Mouse (Mus musculus) ovary, postnatal 14 days (tissue): ENCODE data around the gene Ankrd13b.
"Not testable (repeated sequence)": the region's sequence is repeated elsewhere in the genome, so short reads cannot be mapped to it uniquely, and the experiment has no call there.

Experiments
- DNase-seq: peaks from one replicate; pipeline ENCODE4 v3.0.0; 2022; ENCODE audit warnings: low spot score

Ankrd13b gene

DNA sequence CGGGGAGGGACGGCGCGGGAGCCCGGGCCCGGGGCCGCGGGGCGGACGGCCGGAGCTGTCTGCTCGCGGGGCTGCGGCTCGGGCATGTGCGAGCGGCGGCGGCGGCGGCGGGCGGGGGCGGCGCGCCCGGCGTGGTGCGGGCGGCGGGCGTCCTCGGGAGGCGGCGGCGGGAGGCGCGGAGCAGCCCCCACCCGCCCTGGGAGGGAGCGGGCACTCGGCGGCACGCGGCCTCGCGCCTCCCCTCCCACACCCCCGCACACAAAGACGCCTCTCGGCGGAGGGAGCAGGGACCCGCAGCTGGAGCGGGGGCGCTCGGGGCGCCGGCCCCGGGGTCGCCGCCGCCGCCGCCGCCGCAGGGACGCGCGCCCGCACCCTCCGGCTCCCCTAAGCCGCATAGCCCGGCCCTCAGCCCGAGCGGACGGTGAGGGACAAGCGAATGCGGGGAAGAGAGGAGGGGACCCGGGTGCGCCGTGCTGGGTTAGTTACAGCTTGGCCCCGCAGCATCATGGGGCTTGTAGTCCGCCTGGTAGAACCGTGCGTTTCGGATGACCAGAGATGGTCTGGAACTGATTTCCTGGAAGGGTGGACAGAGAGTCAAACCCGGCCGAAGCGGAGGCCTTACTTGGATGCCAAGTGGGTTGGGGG is at the start of gene Ankrd13b:
Gene Ankrd13b (minus strand): TSS at position 88 of the 645 bp plus-strand sequence.
- no peak for DNase-seq

DNA sequence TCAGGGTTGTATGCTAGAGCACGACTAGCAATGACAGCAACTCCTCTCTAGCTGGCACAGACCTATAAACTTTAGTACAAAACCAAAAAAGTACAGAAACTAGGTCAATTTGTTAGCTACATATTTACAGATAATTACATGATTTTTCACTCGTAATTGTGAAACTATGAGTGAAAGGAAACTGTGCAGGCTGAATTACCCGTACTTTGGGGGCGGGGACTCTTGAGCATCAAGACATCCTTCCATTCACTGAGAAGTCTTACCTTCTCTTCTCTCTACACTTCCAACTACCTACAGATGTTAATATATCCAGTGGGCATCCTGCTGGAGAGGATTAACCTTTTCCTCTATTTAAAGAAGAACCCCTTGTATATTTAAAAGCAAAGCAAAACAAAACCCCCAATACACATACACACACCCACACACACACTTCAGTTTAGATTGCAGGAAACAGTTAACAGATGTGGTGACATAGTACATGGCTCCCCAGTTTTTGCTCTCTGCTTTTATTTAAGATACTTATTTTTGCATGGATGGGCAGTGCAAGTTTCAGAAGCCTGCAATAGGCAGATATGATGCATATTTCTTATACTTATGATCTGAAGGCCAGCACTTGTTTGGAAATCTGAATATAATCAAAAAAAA is 42.8 kb upstream of the Ankrd13b start:
- DNase-seq = no peak

DNA sequence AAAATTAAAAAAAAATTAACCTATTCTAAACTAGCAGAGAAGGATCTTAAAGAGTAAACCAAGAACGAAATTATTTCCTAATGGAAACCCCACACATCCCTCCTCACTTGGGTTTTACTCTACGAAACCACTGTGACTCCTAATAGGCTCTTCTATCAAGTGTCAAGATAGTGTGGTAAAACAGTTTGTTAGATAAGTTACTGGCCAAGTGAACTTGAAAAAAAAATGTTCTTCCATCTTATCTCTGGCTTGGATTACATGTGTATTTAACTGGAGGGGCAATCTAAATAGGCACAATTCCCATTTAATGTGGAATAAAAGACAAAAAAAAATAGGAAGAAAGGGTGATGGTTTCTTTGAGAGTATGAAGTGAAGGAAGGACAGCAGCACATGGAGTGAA is 41.4 kb upstream of the Ankrd13b start:
- no peak for DNase-seq

DNA sequence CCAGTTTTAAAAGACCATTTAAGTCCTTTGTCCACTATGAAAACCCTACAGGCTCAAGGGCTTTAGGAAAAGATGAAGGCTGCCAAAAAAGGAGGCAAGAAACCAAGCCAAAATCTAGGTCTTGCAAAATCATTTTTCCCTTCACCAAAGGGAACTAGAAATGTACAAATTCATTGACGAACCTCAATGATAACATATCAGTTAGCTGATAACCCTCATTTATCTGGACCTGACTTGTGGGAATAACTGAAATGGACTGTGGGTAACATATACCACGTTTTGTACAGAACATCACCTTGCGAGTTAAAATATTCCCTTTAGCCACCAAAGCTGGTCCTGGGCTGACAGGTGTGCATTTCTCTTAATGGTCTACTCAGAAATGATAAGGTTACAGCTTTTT is 40.2 kb upstream of the Ankrd13b start:
- no peak for DNase-seq

DNA sequence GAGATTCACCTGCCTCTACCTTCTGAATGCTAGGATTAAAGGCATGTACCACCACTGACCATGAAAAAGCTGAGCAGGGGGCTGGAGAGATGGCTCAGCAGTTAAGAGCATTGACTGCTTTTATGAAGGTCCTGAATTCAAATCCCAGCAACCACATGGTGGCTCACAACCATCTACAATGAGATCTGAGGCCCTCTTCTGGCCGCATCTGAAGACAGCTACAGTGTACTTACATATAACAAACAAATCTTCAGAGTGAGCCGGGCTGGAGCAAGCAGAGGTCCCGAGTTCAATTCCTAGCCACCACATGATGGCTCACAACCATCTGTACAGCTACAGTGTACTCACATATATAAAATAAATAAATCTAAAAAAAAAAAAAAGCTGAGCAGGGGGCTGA is 38.9 kb upstream of the Ankrd13b start:
- DNase-seq = not testable (repeated sequence)

DNA sequence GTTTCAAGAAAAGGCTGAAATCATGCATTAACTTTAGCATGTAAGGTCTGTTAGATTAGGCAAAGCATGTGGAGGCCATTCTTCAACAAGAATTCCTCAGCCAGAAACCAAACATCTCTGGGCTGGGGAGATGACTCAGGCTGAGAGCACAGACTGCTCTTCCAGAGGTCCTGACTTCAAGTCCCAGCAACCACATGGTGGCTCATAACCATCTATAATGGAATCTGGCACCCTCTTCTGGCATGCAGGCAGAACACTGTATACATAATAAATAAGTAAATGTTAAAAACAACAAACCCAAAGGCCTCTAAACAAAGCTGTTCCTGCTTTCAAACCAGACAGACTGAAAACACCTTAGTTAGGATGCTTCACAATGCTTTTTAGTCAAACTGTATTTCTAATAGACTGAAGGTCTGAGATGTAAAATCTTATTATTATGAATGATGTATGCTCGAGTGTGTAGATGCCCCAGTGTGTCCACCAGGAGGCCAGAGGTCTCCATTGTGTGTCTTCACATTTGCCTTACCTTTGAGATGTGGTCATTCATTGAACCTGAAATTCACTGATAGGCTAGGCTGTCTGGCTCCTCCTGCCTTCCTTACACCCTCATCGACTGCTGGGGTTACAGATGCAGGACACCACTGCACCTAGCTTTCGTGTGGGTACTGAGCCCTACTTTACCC is 36.5 kb upstream of the Ankrd13b start:
- DNase-seq = no peak

DNA sequence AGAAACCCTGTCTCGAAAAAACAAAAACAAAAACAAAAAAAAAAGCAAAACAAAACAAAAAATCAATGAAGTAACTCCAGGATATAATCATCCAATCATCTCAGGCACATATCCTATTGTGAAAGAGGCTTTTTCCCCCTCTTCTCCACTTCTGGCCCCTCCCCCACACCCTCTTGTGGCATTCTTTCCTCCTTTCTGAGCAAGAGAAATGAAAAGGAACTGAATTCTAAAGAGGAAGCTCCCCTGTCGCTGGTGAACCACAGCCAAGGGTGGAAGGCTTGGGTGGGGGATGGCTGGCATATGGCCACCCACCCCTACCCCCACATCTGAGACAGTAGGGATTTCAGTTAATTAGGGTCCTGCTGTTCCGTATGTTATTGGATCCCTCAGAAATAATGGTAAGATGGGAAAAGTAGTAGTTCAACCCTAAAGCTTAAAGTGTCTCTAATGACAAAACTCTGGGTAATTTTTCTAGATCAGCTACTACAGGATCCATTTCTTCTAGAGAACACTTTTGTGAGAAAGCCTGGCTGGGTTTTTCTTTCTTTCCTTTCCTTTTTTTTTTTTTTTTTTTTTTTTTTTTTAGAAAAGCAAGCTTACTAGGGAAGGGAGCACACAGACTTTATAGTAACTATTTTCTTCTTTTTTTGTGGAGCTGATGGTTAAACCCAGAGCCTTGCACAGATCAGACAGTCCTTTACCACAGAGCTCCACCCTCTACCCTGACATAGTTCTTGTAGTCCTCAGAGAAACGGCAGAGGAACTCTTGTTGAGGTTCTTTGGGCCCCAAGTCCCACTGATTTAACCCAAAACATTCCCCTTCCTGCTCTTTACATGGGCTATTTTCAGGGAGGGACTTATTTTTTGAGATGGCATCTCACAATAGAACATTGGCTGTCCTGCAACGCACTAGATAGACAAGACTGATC is 31.4 kb upstream of the Ankrd13b start:
- DNase-seq = no peak

DNA sequence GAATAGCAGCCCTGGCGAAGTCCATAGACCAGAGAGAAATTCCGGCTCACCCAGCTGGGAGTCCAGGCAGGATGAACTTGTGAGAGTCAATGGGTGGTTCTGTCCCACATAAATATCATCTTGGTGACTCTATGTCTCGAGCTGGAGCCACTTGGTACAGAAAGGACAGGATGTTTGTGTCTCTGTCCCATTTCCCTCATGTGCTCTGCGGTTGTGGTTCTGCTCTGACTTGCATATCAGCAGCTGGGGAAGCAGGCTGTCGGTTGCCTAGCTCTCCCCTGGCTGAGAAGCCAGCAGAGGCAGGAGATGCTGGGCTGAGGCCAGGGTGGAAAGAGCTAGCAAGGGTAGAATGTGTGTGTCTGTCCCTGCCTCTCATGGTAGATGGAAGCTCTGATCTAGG is 29.6 kb upstream of the Ankrd13b start, which contains the start of gene Gm10392:
Gene Gm10392 (minus strand): TSS at position 156 of the 400 bp plus-strand sequence.
- DNase-seq = no peak

DNA sequence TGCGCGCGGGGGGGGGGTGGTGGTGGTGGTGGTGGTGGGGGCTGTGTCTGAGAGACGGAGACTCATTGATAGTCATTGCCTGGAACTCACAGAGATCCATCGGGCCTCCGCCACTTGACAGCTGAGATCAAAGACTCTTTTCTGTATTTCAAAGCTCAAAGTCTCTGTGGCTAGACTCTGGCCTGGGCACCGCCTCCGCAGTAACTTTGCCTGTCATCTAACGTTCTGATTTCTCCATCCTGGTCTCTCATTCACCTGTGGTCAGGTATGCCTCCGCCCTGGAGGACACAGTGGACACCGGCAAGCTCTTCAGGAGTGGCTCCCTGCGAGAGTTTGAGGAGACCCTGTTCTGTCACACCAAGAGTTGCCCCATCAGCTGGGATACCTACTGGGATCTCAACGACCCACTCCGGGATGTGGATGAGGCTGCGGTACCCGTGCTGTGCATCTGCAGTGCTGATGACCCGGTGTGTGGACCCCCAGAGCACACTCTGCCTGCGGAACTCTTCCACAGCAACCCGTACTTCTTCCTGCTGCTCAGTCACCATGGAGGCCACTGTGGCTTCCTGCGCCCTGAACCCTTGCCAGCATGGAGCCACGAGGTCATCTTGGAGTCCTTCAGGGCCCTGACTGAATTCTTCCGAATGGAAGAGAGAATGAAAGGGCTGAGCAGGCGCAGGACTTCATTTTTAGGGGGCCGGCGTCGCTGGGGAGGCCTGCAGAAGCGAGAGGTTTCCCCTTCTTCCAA is 28.7 kb upstream of the Ankrd13b start:
- DNase-seq = no peak

DNA sequence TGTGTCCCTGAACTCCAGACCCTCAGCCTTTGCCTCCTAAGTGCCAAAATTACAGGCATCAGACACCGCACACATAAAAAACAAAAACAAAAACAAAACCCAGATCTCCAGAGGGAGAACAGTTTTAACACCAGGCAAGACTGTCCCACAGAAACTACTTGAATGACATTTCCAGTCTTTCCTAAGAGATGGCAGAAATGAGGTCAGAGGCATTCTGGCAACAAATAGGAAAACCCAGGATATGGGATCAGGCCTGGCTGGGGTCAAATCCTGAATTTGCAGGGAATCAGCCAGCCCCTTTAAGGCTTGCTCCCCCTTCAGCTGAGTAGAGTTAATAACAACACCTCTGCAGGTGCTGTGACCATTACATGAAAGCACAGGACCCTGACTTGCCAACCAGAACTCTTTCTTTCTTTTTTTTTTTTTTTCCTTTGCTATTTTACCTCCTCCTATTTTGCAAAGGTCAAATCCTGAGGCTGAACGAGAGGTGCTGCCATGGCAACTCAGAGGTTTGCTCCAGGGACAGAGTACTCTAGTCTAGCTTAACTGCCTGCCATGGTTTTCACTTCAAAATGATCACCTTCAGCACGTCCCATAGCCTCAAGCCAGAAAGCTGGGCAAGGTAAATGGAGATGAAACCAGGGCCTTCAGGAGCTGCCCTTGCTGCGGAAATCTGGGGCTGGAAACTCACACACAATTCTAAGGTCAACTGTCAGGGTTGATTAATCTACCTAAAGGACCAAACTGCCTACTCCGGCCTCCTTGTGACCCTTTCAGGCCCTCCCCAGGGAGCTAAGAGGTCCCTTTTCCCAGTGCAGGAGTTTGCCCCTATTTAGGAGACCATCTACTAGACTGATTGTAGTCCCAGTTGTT is 27.3 kb upstream of the Ankrd13b start:
- DNase-seq = no peak

DNA sequence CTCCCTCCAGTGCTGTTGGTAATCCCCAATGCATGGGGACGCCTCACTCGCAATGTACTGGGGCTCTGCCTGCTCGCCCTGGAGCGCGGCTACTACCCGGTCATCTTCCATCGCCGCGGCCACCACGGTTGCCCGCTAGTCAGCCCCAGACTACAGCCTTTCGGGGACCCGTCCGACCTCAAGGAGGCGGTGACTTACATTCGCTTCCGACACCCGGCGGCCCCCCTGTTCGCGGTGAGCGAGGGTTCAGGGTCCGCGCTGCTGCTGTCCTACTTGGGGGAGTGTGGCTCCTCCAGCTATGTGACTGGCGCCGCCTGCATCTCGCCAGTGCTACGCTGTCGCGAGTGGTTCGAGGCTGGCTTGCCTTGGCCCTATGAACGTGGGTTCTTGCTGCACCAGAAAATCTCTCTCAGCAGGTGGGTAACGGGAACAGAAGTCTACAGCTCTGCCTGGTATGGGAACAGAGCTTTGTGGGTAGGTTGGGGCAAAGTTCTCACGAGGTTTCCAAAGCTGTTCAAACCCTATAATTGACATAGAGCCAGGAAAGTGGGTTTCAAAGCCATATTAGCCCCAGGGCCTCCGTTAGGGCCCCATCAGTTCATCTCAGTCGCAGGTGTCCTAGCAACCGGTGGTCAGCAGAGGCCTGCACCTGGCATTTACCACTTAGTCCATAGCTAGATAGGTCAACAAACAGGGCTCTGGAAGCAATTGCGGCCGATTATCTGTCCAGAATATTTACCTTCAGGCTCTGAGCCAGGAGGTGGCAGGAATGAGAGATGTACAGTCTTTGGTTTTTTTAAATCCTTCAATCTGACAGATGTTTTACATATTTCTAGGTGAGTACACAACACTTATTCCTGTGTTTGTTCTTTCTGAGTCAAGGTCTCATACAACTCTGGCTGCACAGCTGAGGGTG is 26.4 kb upstream of the Ankrd13b start, which contains the start of gene Trp53i13:
Gene Trp53i13 (minus strand): TSS at position 344 of the 916 bp plus-strand sequence.
- DNase-seq = no peak

DNA sequence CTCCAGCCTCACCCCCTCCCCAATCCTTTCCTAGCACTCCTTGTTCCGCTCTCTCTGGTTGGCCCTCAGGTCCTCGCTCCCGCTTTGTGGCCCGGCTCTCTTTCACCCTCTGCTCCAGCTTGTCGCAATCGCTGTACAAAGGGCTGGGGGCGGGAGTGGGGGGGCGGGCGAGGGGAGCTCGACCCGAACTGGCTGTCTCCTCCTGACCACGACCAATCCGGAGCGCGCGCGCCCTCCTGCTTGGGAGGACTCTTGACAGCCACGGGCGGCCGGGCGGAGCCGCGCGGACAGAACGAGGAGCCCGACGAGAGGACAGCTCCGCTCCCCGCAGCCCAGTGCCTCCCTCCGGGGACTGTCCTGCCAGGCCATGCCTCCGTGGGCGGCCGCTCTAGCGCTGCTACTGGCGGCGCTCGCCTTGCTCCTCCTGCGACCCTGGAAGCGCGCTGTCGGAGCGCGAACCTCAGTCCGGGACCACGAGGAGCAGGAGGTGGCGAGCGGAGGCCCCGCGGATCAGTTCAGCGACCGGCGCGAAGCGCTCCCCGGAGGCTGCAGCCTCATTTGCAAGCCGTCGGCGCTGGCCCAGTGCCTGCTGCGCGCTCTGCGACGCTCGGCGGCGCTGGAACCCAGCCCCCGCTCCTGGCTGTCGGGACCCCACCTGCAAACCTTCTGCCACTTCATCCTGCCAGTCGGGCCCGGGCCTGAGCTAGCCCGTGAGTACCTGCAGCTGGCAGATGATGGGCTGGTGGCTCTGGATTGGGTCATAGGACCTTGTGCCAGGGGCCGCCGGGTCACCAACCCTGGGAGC is 25.6 kb upstream of the Ankrd13b start, which contains the start of gene Abhd15:
Gene Abhd15 (plus strand): TSS at position 290 of the 805 bp plus-strand sequence.
- no peak for DNase-seq

DNA sequence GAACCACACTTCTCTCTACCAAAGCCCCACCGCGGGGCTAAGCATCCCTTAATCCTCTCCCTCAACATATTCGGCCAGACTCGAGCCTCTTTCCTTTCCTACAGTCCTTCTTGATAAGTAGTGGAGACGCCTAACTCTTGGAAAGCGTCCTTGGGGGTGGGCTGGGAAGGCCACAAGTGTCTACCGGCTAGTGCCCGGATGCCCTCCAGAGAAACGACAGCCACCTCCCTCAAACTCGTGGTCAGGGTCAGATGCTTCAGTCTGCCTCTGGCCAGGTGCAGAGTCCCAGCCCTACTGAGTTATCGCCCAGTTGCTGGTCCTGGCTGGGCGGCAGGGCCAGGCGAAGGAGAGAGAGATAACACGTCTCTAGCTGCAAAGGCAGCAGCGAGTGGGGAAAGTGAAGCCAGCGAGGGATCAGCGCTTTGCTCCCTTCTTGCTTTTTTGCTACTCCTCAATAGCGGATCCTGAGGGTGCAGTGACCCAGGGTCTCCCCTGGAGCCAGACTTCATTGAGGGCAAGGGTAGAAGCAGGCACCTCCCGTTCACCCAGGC is 24.9 kb upstream of the Ankrd13b start:
- no peak for DNase-seq

DNA sequence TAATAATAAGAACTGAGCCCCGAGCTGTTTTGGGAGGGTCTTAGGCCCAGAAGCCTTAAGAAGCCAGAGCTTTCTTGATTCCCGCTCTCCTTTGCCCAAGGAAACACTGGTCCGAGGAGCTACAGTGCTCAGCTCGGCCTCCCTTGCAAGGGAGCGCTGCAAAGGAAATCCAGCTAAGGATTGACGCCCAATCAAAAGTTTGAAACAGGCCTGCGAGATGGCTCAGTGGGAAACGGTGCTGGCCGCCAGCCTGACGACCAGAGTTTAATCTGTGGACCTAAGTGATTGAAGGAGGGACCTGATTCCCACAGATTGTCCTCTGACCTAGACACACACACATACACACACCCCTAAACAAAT is 24.3 kb upstream of the Ankrd13b start:
- no peak for DNase-seq

DNA sequence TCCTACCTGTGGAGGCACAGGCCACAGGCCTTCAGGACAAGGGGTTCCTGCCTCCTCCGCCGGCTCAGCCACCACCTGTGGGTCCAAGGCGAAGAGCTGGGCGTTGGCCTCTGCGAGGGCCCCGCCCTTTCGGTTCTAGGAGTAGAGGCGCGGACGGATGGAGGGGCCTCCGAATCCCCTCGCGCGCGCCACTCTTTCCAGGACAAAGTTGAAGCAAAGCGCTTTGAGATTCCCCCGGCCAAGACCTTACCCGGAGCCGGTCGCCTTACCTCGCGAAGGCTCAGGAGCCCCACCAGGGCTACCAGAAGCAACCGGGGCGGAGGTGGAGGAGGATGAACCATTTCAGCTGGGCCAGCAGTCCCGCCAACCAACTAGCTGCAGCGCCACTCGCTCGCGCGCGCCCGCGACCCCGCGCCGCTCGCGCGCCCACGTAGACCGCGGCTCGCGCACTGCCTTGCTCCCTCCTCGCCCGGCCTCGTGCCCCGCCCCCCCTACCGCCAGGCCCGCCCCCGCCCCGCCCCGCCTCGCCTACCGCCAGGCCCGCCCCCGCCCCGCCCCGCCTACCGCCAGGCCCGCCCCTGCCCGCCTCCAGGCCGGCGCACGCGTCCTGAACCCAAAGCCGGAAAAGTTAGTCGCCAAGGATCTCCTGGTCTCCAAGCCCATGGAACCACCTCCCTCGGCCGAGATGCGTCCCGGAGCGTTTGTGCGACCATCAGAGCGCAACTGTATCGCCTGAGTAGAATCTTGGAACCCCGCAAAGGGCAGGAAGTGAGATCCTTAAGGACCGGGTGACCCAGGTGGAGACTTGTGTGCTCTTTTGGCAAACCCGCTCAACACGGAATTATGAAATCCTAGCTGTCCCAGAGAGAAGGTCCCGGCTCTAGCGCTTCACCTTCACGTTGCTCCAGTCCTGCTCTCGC is 23.7 kb upstream of the Ankrd13b start:
- DNase-seq = peak; percentile 75

DNA sequence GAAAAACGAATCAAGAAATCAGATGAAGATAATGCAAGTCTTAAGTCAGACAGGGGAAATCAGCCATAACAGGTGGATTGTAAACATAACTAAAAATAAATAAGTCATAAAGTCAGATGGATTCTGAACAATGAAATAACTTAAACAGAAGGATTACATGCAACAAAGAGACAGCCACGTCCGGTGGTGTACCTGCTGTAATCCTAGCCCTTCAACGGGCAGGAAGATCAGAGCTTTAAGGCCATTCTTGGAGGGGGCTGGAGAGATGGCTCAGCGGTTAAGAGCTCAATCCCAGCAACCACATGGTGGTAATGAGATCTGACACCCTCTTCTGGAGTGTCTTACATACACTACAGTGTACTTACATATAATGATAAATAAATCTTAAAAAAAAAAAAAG is 21.9 kb upstream of the Ankrd13b start:
- DNase-seq = no peak
